Mouse (Mus musculus) kidney, adult 9 months (tissue): Measurements from ENCODE around the gene Abhd11.
"Not testable (repeated sequence)": the region's sequence is repeated elsewhere in the genome, so short reads cannot be mapped to it uniquely, and the experiment has no call there.

Source experiments
- DNase-seq: peaks from one replicate; pipeline ENCODE4 v3.0.0; 2022

The Abhd11 gene

GRCm38 (mm10) chr5:135024665-135025224 is 15.8 kb downstream of the Abhd11 start:
- DNase-seq, result no peak

GRCm38 (mm10) chr5:135025899-135026298 is 16.9 kb downstream of the Abhd11 start:
- DNase-seq, result no peak

GRCm38 (mm10) chr5:135029007-135029854 is 20.3 kb downstream of the Abhd11 start:
- no peak for DNase-seq

GRCm38 (mm10) chr5:135032581-135032980 is 23.6 kb downstream of the Abhd11 start:
- DNase-seq, result no peak

GRCm38 (mm10) chr5:135034593-135034992 is 25.6 kb downstream of the Abhd11 start:
- DNase-seq, result no peak

GRCm38 (mm10) chr5:135035608-135036359 is 26.8 kb downstream of the Abhd11 start:
- DNase-seq, result peak; percentile 63

GRCm38 (mm10) chr5:135037946-135038345 is 29.0 kb downstream of the Abhd11 start:
- no peak for DNase-seq

- DNase-seq, result no peak
Observed at GRCm38 (mm10) chr5:135039541-135039940, 30.6 kb downstream of the Abhd11 start.

GRCm38 (mm10) chr5:135040059-135040458 is 31.1 kb downstream of the Abhd11 start:
- DNase-seq, result no peak

GRCm38 (mm10) chr5:135040777-135041176 is 31.8 kb downstream of the Abhd11 start:
- no peak for DNase-seq

- DNase-seq, result no peak
Observed at GRCm38 (mm10) chr5:135042105-135042788, 33.3 kb downstream of the Abhd11 start.

GRCm38 (mm10) chr5:135044575-135044974 is 35.6 kb downstream of the Abhd11 start:
- no peak for DNase-seq

- DNase-seq, result no peak
Observed at GRCm38 (mm10) chr5:135048539-135048938, 39.6 kb downstream of the Abhd11 start.

- not testable (repeated sequence) for DNase-seq
Observed at GRCm38 (mm10) chr5:135049268-135049667, 40.3 kb downstream of the Abhd11 start.

GRCm38 (mm10) chr5:135053356-135053755 is 44.4 kb downstream of the Abhd11 start:
- DNase-seq, result no peak
